Mouse (Mus musculus) left cerebral cortex, postnatal 4 days (tissue): ENCODE measurements at regions not wholly inside any gene's neighbourhood (a gene's known extent, or its start where the extent isn't known, plus 50 kb on each side); places are given as distances from the start of the nearest gene placed in this dataset.

Source experiments
- DNase-seq: peaks from one replicate; pipeline ENCODE4 v3.0.0-alpha.2; 2022
- intact Hi-C: fragments of 180-260 bp; cut with DNase I; formaldehyde crosslinking; loops from one replicate; pipeline ENCODE4 v1.15.1; 2025

- no peak for DNase-seq
- intact Hi-C loops: no loop called here
Measured at GRCm38 (mm10) chr5:26338191-26338590, 80.7 kb downstream of the Gm7361 start.

- DNase-seq: no peak
Measured at GRCm38 (mm10) chr5:26339266-26339665, 81.8 kb downstream of the Gm7361 start.

GRCm38 (mm10) chr5:26355156-26355555 lies 97.7 kb downstream of the Gm7361 start:
- intact Hi-C loops: no loop called here
- DNase-seq: peak; percentile 39

More at GRCm38 (mm10) chr5:26339266-26339665, 81.8 kb downstream of the Gm7361 start:
- intact Hi-C loops: no loop called here

GRCm38 (mm10) chr5:26359082-26359481 lies 101.6 kb downstream of the Gm7361 start:
- no peak for DNase-seq
- intact Hi-C loops: no loop called here

GRCm38 (mm10) chr5:26374175-26374984 lies 116.9 kb downstream of the Gm7361 start:
- no peak for DNase-seq
- intact Hi-C loops: no loop called here

DNA sequence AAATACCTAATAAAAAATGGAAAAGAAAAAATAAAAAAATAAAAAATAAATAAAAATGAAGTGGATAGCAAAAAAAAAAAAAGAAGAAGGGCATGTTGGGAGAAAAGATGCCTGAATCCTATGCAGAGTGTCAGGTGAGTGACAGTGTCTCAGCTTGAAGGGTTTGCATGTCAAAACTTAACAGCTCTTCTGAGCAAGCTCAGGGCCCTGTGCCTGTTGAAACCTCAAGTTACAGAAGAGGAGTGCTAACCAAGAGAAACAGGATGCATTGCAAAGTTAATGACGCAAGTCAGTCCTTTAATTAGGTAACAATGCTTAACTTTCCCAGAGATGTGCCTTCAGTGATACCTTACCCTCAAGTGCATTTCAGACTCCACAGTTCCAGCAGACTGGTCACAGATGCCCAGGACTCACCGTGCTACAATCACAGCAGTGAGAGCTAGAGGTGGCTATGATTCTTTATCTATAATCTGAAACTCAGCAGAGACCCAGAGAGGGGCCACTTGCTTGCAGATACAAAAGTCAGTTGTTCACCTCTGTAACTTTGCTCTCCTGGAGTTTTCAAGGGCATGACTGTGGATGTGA lies 149.7 kb downstream of the Gm7361 start:
- no peak for DNase-seq
- intact Hi-C loops: no loop called here

DNA sequence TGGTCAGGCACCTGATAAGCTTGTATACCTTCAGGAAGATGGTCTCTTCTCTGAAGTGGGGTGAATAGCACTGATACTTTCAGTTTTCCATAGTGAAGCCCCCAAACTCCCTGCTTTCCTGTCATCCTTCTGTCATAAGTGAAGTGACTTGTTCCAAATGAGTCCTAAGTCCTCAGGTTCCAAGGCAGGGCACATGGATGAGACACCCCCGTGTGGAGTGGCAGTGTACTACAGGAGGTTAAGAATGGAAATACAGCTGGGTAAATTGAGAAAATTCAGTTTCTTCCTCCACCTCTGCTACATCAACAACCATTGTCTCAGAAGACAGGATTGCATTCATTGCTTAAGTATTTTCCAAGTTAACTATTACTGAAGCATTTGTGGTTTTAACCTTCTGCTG lies 155.7 kb downstream of the Gm7361 start:
- intact Hi-C loops: no loop called here
- no peak for DNase-seq

GRCm38 (mm10) chr5:26444331-26445200 lies 187.1 kb downstream of the Gm7361 start:
- intact Hi-C loops: no loop called here
- no peak for DNase-seq

GRCm38 (mm10) chr5:26451306-26451705 lies 193.8 kb downstream of the Gm7361 start:
- DNase-seq: no peak
- intact Hi-C loops: no loop called here

DNA sequence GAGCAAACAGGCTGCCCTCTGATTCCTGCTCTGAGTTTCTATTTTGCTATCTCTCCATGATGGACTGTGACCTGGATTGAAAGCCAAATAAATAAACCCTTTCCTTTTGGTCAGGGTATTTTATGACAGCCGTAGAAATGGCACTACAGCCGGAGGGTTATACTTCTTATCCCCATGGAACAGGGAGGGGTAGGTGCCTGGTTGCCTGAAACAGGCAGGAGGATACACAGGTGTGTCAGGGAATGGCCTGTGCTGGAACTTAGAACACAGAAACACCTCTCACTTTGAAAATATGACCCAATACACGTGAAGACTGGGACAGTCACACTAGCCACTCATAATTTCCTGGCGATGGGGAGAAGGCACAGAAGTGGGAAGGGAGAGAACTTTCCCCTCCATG lies 200.1 kb downstream of the Gm7361 start:
- no peak for DNase-seq
- intact Hi-C loops: no loop called here

GRCm38 (mm10) chr5:26466666-26467065 lies 209.2 kb downstream of the Gm7361 start:
- intact Hi-C loops: no loop called here

GRCm38 (mm10) chr5:26485726-26486125 lies 228.2 kb downstream of the Gm7361 start:
- DNase-seq: peak; percentile 4
- intact Hi-C loops: no loop called here

More at GRCm38 (mm10) chr5:26466666-26467065, 209.2 kb downstream of the Gm7361 start:
- no peak for DNase-seq

GRCm38 (mm10) chr5:26494003-26494402 lies 236.5 kb downstream of the Gm7361 start:
- DNase-seq: no peak
- intact Hi-C loops: no loop called here

- DNase-seq: peak; percentile 18
- intact Hi-C loops: loop anchor here (5.0 kb wide), 1 partner anchor 151 kb away; no protein-coding TSS in a partner anchor
Measured at GRCm38 (mm10) chr5:26497641-26498430, 240.3 kb downstream of the Gm7361 start.

- intact Hi-C loops: no loop called here
- no peak for DNase-seq
Measured at GRCm38 (mm10) chr5:26509525-26510168, 252.2 kb downstream of the Gm7361 start.

DNA sequence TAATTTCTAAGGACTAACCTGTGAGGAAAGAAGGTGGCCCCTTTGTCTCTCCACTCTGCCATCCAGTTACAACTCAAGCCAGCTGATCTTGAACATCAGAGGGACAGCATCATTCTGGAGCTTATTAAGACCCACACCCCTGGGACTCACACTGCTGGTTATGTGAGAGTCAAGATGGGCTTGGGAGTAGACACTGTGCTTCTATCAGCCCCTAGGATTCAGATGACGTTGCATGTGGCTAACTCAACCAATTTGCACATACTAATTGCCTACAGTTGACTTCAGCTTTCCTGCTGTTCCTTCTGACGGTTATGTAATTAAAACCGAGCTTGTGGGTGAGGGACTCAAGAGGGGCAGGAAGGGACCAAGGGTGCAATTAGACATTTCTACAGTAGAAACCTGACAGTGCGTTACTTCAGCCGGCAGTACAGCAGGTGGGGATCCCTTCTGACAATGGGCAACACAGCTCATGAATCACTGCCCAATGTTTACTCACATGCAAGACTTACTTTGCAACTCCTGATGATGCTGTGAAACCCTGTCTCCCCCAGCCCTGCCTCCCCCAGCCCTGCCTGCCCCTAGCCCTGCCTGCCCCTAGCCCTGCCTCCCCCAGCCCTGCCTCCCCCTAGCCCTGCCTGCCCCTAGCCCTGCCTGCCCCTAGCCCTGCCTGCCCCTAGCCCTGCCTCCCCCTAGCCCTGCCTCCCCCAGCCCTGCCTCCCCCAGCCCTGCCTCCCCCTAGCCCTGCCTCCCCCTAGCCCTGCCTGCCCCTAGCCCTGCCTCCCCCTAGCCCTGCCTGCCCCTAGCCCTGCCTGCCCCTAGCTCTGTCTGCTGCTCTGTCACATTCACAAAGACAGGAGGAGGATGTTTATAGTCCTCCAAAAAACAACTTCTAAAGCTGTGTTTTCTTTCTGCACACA lies 255.8 kb downstream of the Gm7361 start:
- intact Hi-C loops: no loop called here
- DNase-seq: no peak

- DNase-seq: no peak
- intact Hi-C loops: no loop called here
Measured at GRCm38 (mm10) chr5:26535556-26535955, 278.1 kb downstream of the Gm7361 start.

- no peak for DNase-seq
- intact Hi-C loops: no loop called here
Measured at GRCm38 (mm10) chr5:26563291-26563690, 253.7 kb upstream of the Dpp6 start.

DNA sequence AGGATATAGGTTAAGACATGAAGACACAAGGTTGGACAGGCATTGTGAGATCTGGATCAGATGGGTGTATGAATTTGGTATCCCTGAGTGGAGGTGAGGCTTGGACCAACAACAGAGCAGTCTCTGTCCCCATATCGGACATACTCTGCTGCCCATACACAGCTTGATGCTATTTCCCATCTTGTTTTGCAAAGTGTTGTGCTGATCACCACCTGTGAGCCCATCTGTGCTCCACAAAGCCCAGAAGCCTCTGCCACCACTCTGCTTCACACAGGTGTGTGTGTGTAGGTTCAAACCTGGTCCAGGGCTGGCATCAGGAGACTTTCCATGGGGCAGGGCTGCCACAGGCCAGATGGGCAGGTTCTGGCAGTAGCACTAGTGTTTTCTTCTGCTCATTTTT lies 252.9 kb upstream of the Dpp6 start:
- peak; percentile 8 for DNase-seq
- intact Hi-C loops: no loop called here
